Mouse (Mus musculus): ENCODE measurements around the gene Crybg2. TPM values are rescaled to one million over a fixed set of nuclear protein-coding genes. Genes with fewer than 3 reads are reported as not detected.

The Crybg2 gene
- polyA plus RNA-seq, 1 experiment from 2014 or later, result 4.6 TPM

DNA sequence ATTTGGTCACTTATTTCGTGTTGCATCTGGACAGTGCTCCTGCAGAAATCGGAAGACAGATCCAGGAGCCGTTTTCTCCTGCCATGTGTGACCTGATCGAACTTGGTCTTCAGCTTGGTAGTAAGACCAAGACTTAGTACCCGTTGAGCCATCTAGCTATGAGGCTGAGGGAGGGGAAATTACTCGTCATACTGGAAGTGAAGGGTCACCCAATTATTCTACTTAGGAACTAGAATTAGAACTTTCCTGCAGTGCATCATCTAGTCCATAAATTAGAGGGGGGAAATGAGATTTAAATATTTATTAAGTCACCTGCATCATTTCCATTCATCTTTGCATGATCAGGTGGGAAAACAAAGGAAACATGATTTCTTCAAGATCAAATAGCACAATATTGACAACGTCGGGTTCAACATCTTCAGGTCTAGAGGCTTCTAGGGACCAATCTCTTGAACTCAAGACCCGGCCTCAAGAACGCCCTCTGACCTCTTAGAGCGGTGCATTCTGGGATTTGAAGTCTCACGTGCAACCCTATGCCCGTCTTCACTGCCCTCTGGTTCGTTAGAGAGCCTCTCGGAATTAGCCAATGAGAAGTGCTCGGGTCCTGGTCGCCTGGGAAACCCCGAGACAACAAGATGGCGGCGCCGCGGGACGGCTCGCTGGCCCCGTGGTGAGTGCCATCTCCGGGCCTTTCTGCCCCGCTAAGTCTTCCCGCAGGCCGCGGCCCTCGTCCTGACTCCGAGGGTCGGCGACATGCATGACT is 41.5 kb downstream of the Crybg2 start, which contains the start of gene Ubxn11:
Gene Ubxn11 (plus strand): TSS at position 592 of the 763 bp plus-strand sequence.
- Histone ChIP-seq H3K4me2 (peak within 1 kb of the TSS; percentile 63), H3K27ac (replicated peaks) (no peak within 1 kb of the TSS; the same call in 1 of the 2 replicates), H3K9me3 (no peaks in the 10 kb centered on the region), H3K4me1 (replicated peaks) (peaks cover 7% of the 10 kb centered on the region; the same call in 1 of the 2 replicates), H3K27me3 (no peaks in the 10 kb centered on the region), H3K9ac (peak within 1 kb of the TSS; percentile 51), H3K36me3 (no peaks in the 10 kb centered on the region), H3K4me3 (peak within 1 kb of the TSS; percentile 72)
- 18% methylated on average over 34 of the region's 34 CpGs for WGBS
- peak; percentile 98 for ATAC-seq (ENCODE audit: low FRiP score, low read depth)

DNA sequence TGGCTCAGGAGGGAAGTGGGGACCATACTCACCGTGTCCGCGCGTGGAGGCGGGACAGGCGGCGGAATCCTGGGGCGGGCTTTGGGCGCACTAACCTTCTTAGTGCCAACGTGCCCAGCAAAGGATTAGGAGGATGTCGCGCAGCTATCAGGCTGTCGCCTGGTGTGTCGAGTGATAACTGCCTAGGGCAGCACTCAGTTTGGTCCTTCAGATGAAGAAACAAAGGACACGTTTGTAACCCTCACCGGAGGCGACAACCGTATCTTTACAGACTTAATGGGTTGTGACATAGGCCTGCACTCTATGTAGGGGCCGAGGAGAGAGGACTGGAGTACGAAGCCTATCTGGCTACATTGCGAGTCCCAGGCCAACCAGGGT is 42.1 kb downstream of the Crybg2 start:
- no peaks in the 10 kb centered on the region for H3K9me3 ChIP-seq
- H3K4me2 ChIP-seq, result peak overlapping the region; percentile 63
- peak overlapping the region; percentile 72 for H3K4me3 ChIP-seq
- H3K36me3 ChIP-seq, result no peaks in the 10 kb centered on the region
- ATAC-seq (ENCODE audit: low FRiP score, low read depth), result peak; percentile 82
- H3K27ac ChIP-seq (replicated peaks), result no peak overlapping the region; the same call in 1 of the 2 replicates
- H3K4me1 ChIP-seq (replicated peaks), result peaks cover 7% of the 10 kb centered on the region; the same call in 1 of the 2 replicates
- H3K9ac ChIP-seq, result peak overlapping the region; percentile 51
- WGBS, result 3% methylated on average over 21 of the region's 21 CpGs
- no peaks in the 10 kb centered on the region for H3K27me3 ChIP-seq

DNA sequence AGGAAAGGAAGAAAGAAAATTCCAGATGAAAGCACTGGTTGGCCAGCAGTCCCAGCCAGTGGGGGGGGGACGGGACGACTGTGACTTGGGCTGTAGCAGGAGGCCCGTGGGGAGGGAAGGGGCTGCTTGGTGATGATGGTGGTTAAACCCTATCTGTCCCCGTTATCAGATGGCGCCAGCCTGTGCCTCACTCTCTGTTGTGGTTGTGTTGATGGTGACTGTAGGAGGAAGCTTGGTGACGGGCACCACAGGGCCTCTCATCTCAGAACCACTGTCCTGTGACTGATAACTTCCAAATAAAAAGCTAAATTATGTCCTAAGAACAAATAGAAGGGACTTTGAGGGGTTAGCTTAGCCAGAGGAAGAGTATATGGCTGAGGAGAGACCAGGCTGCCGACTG is 45.5 kb downstream of the Crybg2 start:
- no peak for ATAC-seq (ENCODE audit: low FRiP score, low read depth)
- H3K4me2 ChIP-seq, result no peak overlapping the region
- no peaks in the 10 kb centered on the region for H3K36me3 ChIP-seq
- peaks cover 7% of the 10 kb centered on the region; the same call in 1 of the 2 replicates for H3K4me1 ChIP-seq (replicated peaks)
- WGBS, result 81% methylated on average over 7 of the region's 7 CpGs
- no peak overlapping the region for H3K4me3 ChIP-seq
- no peak overlapping the region for H3K27ac ChIP-seq (replicated peaks)
- H3K27me3 ChIP-seq, result no peaks in the 10 kb centered on the region
- no peak overlapping the region for H3K9ac ChIP-seq
- H3K9me3 ChIP-seq, result no peaks in the 10 kb centered on the region

GRCm38 (mm10) chr4:134107730-134108129 is 47.1 kb downstream of the Crybg2 start:
- no peak overlapping the region for H3K4me3 ChIP-seq
- H3K9me3 ChIP-seq, result no peaks in the 10 kb centered on the region
- H3K9ac ChIP-seq, result no peak overlapping the region
- no peak overlapping the region for H3K27ac ChIP-seq (replicated peaks)
- no peak for ATAC-seq (ENCODE audit: low FRiP score, low read depth)
- no peaks in the 10 kb centered on the region for H3K27me3 ChIP-seq
- no peaks in the 10 kb centered on the region for H3K36me3 ChIP-seq
- WGBS, result 85% methylated on average over 7 of the region's 7 CpGs
- H3K4me2 ChIP-seq, result no peak overlapping the region
- peaks cover 7% of the 10 kb centered on the region; the same call in 1 of the 2 replicates for H3K4me1 ChIP-seq (replicated peaks)

- WGBS, result 70% methylated on average over 5 of the region's 5 CpGs
- ATAC-seq (ENCODE audit: low FRiP score, low read depth), result no peak
- Histone ChIP-seq H3K4me1 (replicated peaks) (peaks cover 3% of the 10 kb centered on the region; the same call in 1 of the 2 replicates), H3K9me3 (no peaks in the 10 kb centered on the region), H3K27ac (replicated peaks) (no peak overlapping the region), H3K36me3 (no peaks in the 10 kb centered on the region), H3K9ac (no peak overlapping the region), H3K27me3 (no peaks in the 10 kb centered on the region), H3K4me2 (no peak overlapping the region), H3K4me3 (no peak overlapping the region)
Measured at GRCm38 (mm10) chr4:134108196-134108595, 47.6 kb downstream of the Crybg2 start.

GRCm38 (mm10) chr4:134110653-134111052 is 50.0 kb downstream of the Crybg2 start:
- no peak overlapping the region for H3K9ac ChIP-seq
- no peak overlapping the region for H3K27ac ChIP-seq (replicated peaks)
- no peaks in the 10 kb centered on the region for H3K4me1 ChIP-seq (replicated peaks)
- 42% methylated on average over 3 of the region's 3 CpGs for WGBS
- H3K4me3 ChIP-seq, result no peak overlapping the region
- H3K9me3 ChIP-seq, result no peaks in the 10 kb centered on the region
- H3K27me3 ChIP-seq, result no peaks in the 10 kb centered on the region
- no peak overlapping the region for H3K4me2 ChIP-seq
- H3K36me3 ChIP-seq, result no peaks in the 10 kb centered on the region
- ATAC-seq (ENCODE audit: low FRiP score, low read depth), result no peak

DNA sequence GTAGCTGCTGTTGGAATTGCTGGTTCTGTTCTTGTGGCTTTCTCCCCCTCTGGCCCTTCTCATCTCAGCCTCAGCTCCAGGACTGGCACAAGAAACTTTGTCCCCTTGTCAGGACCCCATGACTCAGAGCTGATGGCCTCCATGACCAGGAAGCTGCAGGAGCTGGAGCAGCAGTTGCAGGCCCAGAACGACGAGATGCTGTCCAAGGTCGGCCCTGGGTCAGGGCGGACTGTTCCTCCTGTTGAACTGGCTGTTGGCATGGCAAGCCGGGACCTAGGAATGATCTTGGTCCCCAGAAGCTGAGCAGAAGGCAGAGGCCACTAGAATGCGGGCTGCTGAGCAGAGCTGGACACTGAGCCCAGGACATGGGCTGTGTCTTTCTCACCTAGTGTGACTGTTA is 51.8 kb downstream of the Crybg2 start:
- Histone ChIP-seq H3K4me3 (no peak overlapping the region), H3K4me2 (no peak overlapping the region), H3K36me3 (no peaks in the 10 kb centered on the region), H3K9ac (no peak overlapping the region), H3K27me3 (no peaks in the 10 kb centered on the region), H3K9me3 (no peaks in the 10 kb centered on the region), H3K4me1 (replicated peaks) (no peaks in the 10 kb centered on the region), H3K27ac (replicated peaks) (no peak overlapping the region)
- WGBS, result 84% methylated on average over 6 of the region's 6 CpGs
- ATAC-seq (ENCODE audit: low FRiP score, low read depth), result no peak

- H3K4me3 ChIP-seq, result no peak overlapping the region
- no peak for ATAC-seq (ENCODE audit: low FRiP score, low read depth)
- H3K27ac ChIP-seq (replicated peaks), result no peak overlapping the region
- no peak overlapping the region for H3K9ac ChIP-seq
- no peaks in the 10 kb centered on the region for H3K27me3 ChIP-seq
- no peaks in the 10 kb centered on the region for H3K4me1 ChIP-seq (replicated peaks)
- no peak overlapping the region for H3K4me2 ChIP-seq
- no peaks in the 10 kb centered on the region for H3K36me3 ChIP-seq
- WGBS, result 53% methylated on average over 10 of the region's 10 CpGs
- no peaks in the 10 kb centered on the region for H3K9me3 ChIP-seq
Measured at GRCm38 (mm10) chr4:134113356-134113994, 52.9 kb downstream of the Crybg2 start.

DNA sequence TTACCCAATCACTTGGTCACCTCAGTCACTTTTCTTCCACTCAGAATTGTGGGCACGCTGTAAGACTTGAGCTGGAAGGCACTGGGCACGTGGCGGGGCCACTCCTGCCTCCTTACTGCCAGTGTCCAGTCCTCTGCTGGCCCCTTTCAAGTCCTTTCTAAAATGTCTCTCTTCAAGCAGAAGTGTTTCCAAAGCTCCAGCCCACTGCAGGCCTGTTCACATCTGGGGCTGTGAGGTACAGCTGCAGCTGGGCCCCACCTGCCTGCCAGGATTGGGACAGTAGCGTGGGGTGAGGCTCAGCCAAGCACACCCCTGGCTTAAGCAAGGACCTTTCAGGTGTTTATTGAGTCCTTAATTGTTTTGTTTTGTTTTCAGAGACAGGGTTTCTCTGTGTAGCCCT is 53.4 kb downstream of the Crybg2 start:
- no peak for ATAC-seq (ENCODE audit: low FRiP score, low read depth)
- H3K9ac ChIP-seq, result no peak overlapping the region
- H3K27me3 ChIP-seq, result no peaks in the 10 kb centered on the region
- no peak overlapping the region for H3K27ac ChIP-seq (replicated peaks)
- 91% methylated on average over 4 of the region's 4 CpGs for WGBS
- no peaks in the 10 kb centered on the region for H3K4me1 ChIP-seq (replicated peaks)
- H3K36me3 ChIP-seq, result no peaks in the 10 kb centered on the region
- H3K4me3 ChIP-seq, result no peak overlapping the region
- H3K9me3 ChIP-seq, result no peaks in the 10 kb centered on the region
- no peak overlapping the region for H3K4me2 ChIP-seq

GRCm38 (mm10) chr4:134115215-134116144 is 54.9 kb downstream of the Crybg2 start:
- Histone ChIP-seq H3K9me3 (no peaks in the 10 kb centered on the region), H3K9ac (no peak overlapping the region), H3K4me1 (replicated peaks) (no peaks in the 10 kb centered on the region), H3K4me3 (no peak overlapping the region), H3K36me3 (no peaks in the 10 kb centered on the region), H3K27me3 (no peaks in the 10 kb centered on the region), H3K27ac (replicated peaks) (no peak overlapping the region), H3K4me2 (no peak overlapping the region)
- 91% methylated on average over 16 of the region's 16 CpGs for WGBS
- ATAC-seq (ENCODE audit: low FRiP score, low read depth), result no peak

DNA sequence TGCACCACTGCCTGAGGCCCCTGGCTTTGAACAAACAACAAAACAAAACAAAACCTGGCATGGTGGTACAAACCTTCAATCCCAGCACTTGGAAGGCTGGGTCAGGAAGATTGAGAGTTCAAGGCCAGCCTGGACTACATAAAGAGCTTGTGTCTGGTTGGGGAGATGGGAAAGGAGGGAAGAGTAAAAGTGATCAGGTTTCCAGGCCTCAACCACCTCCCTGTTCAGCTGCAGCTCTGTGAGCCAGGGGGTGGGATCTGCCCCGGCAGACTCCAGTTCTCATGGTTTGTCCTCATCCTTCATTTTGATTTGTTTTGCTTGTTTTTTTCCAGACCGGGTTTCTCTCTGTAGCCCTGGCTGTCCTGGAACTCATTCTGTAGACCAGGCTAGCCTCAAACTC is 55.9 kb downstream of the Crybg2 start:
- 0 out of 2 replicates have a peak, but pooled peaks cover under 1% of the 10 kb centered on the region for H3K4me1 ChIP-seq (replicated peaks)
- no peaks in the 10 kb centered on the region for H3K36me3 ChIP-seq
- WGBS, result 88% methylated on average over 2 of the region's 2 CpGs
- no peak overlapping the region for H3K9ac ChIP-seq
- H3K4me2 ChIP-seq, result no peak overlapping the region
- no peak for ATAC-seq (ENCODE audit: low FRiP score, low read depth)
- no peaks in the 10 kb centered on the region for H3K9me3 ChIP-seq
- no peak overlapping the region for H3K4me3 ChIP-seq
- H3K27ac ChIP-seq (replicated peaks), result no peak overlapping the region
- H3K27me3 ChIP-seq, result no peaks in the 10 kb centered on the region
